Mouse (Mus musculus) stomach, embryonic 16.5 days (tissue): ENCODE measurements around the gene Pld4. TPM values are rescaled to one million over a fixed set of nuclear protein-coding genes. Genes with fewer than 3 reads are reported as not detected.
"Not testable (repeated sequence)": the region's sequence is repeated elsewhere in the genome, so short reads cannot be mapped to it uniquely, and the experiment has no call there.

Experiments
- ATAC-seq: fragments of 200-750 bp; cut with Nextera tagmentation; 2 replicates; pipeline ENCODE4 v1.8.0; 2017; ENCODE audit warnings: moderate number of reproducible peaks, moderate TSS enrichment; ENCODE audit not compliant: insufficient read depth, low FRiP score
- H3K27ac ChIP-seq: fragments of 300-500 bp; sonication (generic); 2 replicates; pipeline ENCODE4 v1.5.1; 2014; ENCODE audit warnings: low read length
- H3K27me3 ChIP-seq: fragments of 300-500 bp; sonication (generic); 2 replicates; pipeline ENCODE4 v1.6.1; 2014; ENCODE audit warnings: low read length, control low read depth, mixed read lengths; ENCODE audit not compliant: control insufficient read depth, insufficient read depth
- H3K36me3 ChIP-seq: fragments of 300-500 bp; sonication (generic); 2 replicates; pipeline ENCODE4 v1.6.1; 2014; ENCODE audit warnings: low read length; ENCODE audit not compliant: control insufficient read depth, insufficient read depth
- H3K4me1 ChIP-seq: fragments of 300-500 bp; sonication (generic); 2 replicates; pipeline ENCODE4 v1.6.1; 2014; ENCODE audit warnings: low read length, control low read depth, mixed read lengths; ENCODE audit not compliant: control insufficient read depth, insufficient read depth
- H3K4me2 ChIP-seq: fragments of 300-500 bp; sonication (generic); 2 replicates; pipeline ENCODE4 v1.6.1; 2014; ENCODE audit warnings: low read depth, low read length, mixed read lengths
- H3K4me3 ChIP-seq: fragments of 300-500 bp; sonication (generic); replicated peaks from 2 replicates; pipeline ENCODE4 v1.5.1; 2014; ENCODE audit warnings: mild to moderate bottlenecking, low read length
- H3K9ac ChIP-seq: fragments of 300-500 bp; sonication (generic); 2 replicates; pipeline ENCODE4 v1.6.1; 2014; ENCODE audit warnings: low read length
- H3K9me3 ChIP-seq: fragments of 300-500 bp; sonication (generic); replicated peaks from 2 replicates; pipeline ENCODE4 v1.6.1; 2016; ENCODE audit warnings: low read length, control low read depth; ENCODE audit not compliant: control insufficient read depth
- WGBS: fragments of 180-500 bp; shearing (Covaris S2); extraction: QIAGEN DNeasy Blood & Tissue Kit; methylation state at CpG from one replicate; pipeline ENCODE4 v1.1.7; 2014; 5-methylcytosine and 5-hydroxymethylcytosine counted together
- polyA plus RNA-seq: library from polyadenylated mRNA; unstranded; fragments of >200 nt; fragmentation: Nextera tagmentation; extraction: Ambion mirVana; gene quantifications from 2 replicates; pipeline ENCODE4 v1.2.1, GENCODE M21; 2015

Gene Pld4
- polyA plus RNA-seq, 1 experiment from 2014 or later, result 17.1 TPM

GRCm38 (mm10) chr12:112808587-112809364, 48.3 kb downstream of the Pld4 start, which contains the start of gene Clba1:
TSS of gene Clba1 (plus strand) at chr12:112808937.
- Histone ChIP-seq H3K27me3 (no peaks in the 10 kb centered on the region), H3K9me3 (no peaks in the 10 kb centered on the region), H3K9ac (peak within 1 kb of the TSS; percentile 72), H3K4me3 (peak within 1 kb of the TSS; percentile 72), H3K4me1 (peaks cover 16% of the 10 kb centered on the region), H3K27ac (peak within 1 kb of the TSS; percentile 42; the same call in 1 of the 2 replicates), H3K4me2 (peak within 1 kb of the TSS; percentile 100), H3K36me3 (no peaks in the 10 kb centered on the region)
- peak; percentile 91 for ATAC-seq
- 1% methylated on average over 64 of the region's 64 CpGs for WGBS

DNA sequence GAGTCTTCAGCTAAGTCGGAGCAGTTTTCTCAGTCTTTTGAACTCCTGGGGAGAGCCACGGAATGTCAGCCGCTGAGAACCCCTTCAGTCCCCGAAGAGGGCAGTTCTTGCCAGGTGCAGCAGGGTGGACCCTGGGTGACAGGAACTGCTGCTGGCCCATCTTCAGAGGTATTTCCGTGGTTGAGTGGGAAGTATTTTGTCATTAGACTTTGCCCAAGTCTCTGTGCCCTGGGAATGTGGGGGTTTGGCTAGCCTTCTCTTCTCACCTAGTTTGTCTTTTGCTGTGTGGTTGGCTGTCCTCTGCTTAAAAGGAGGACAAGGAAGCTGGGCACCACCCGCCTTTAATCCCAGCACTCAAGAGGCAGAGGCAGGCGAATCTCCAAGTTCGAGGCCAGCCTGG, 49.2 kb downstream of the Pld4 start:
- WGBS, result 15% methylated on average over 8 of the region's 8 CpGs
- H3K9me3 ChIP-seq, result no peaks in the 10 kb centered on the region
- no peak for ATAC-seq
- peak overlapping the region; percentile 72 for H3K9ac ChIP-seq
- H3K4me2 ChIP-seq, result peak overlapping the region; percentile 100
- peaks cover 16% of the 10 kb centered on the region for H3K4me1 ChIP-seq
- peak overlapping the region; percentile 72 for H3K4me3 ChIP-seq
- H3K27ac ChIP-seq, result no peak overlapping the region
- H3K27me3 ChIP-seq, result no peaks in the 10 kb centered on the region
- no peaks in the 10 kb centered on the region for H3K36me3 ChIP-seq

DNA sequence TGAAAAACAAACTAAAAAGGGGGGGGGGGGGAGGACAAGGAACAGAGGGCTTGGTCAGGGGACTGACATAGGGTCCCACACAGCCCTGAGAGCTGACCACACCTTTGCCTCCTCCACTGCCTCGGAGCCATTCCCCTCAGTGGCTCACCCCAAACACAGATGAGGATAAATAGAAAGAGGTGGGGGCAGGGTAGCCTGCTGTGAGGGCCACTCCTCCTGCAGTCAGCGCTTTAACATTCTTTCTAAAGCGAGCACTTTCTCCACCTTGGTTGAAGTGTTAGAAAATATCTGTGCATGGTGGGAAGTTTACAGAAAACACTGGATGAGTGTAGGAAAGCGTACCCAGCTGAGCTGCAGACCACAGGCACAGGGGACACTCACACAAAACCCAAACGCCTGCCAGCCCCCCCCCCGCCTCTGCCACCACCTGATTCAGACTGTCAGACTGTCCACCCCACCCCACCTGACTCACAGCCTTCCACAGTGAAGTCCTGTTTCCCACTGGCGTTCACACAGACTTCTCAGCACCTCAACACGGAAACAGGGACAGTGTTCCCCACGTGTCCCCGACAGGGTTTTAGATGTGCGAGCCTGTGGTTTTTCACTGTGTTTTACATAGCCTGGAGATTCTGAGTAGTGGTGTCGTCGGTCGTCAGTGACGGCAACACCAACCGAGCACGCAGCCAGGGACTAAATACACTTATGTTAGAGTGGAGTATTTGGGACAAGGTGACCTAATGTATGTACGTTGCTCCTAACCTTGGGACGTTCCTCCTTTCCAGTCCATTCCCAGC, 49.8 kb downstream of the Pld4 start:
- H3K4me3 ChIP-seq, result no peak overlapping the region
- no peak for ATAC-seq
- H3K9me3 ChIP-seq, result no peaks in the 10 kb centered on the region
- H3K27me3 ChIP-seq, result no peaks in the 10 kb centered on the region
- H3K4me2 ChIP-seq, result no peak overlapping the region; the same call in 1 of the 2 replicates
- H3K4me1 ChIP-seq, result peaks cover 16% of the 10 kb centered on the region
- 53% methylated on average over 19 of the region's 19 CpGs for WGBS
- no peaks in the 10 kb centered on the region for H3K36me3 ChIP-seq
- H3K9ac ChIP-seq, result peak overlapping the region; percentile 31; the same call in 1 of the 2 replicates
- H3K27ac ChIP-seq, result no peak overlapping the region

- H3K9me3 ChIP-seq, result no peaks in the 10 kb centered on the region
- no peak for ATAC-seq
- peaks cover 13% of the 10 kb centered on the region for H3K4me1 ChIP-seq
- H3K9ac ChIP-seq, result no peak overlapping the region
- H3K27ac ChIP-seq, result no peak overlapping the region
- no peak overlapping the region for H3K4me2 ChIP-seq
- 91% methylated on average over 7 of the region's 7 CpGs for WGBS
- no peaks in the 10 kb centered on the region for H3K27me3 ChIP-seq
- no peak overlapping the region for H3K4me3 ChIP-seq
- H3K36me3 ChIP-seq, result peaks cover 6% of the 10 kb centered on the region; the same call in 1 of the 2 replicates
Observed at GRCm38 (mm10) chr12:112813370-112813769, 52.9 kb downstream of the Pld4 start.

GRCm38 (mm10) chr12:112814682-112815470, 54.4 kb downstream of the Pld4 start:
- Histone ChIP-seq H3K27me3 (no peaks in the 10 kb centered on the region), H3K4me1 (peaks cover 3% of the 10 kb centered on the region; the same call in 1 of the 2 replicates), H3K9me3 (no peaks in the 10 kb centered on the region), H3K9ac (peak overlapping the region; percentile 27; the same call in 1 of the 2 replicates), H3K27ac (peak overlapping the region; percentile 66), H3K4me2 (no peak overlapping the region), H3K36me3 (peaks cover 11% of the 10 kb centered on the region), H3K4me3 (no peak overlapping the region)
- ATAC-seq, result no peak
- WGBS, result 68% methylated on average over 14 of the region's 14 CpGs

DNA sequence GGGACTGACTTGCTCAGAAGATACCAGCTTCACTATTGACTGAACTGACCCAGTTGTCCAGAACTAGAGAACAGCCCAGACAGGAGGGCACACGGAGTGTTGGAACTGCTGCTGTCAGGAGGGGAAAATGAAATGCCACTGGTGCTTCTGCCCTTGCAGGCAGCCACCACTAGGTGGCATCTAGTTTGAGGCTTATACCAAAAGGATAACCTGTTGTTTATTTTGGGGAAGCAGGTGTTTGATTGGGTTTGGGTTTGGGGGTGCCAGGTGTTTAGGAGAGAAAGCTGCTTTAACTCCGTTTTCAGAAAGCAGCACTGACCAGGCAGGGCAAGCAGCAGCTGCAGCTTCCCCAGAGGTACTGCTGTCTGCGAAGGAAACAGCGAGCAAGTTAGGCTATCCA, 55.8 kb downstream of the Pld4 start:
- Histone ChIP-seq H3K4me1 (no peaks in the 10 kb centered on the region), H3K27ac (no peak overlapping the region; the same call in 1 of the 2 replicates), H3K4me2 (no peak overlapping the region), H3K36me3 (peaks cover 18% of the 10 kb centered on the region), H3K9me3 (no peaks in the 10 kb centered on the region), H3K4me3 (no peak overlapping the region), H3K27me3 (no peaks in the 10 kb centered on the region), H3K9ac (no peak overlapping the region)
- no peak for ATAC-seq
- 49% methylated on average over 4 of the region's 4 CpGs for WGBS

GRCm38 (mm10) chr12:112816866-112817265, 56.4 kb downstream of the Pld4 start:
- H3K4me1 ChIP-seq, H3K4me2 ChIP-seq, H3K27me3 ChIP-seq, H3K9me3 ChIP-seq, H3K27ac ChIP-seq, H3K4me3 ChIP-seq, H3K9ac ChIP-seq, ATAC-seq: not testable (repeated sequence)
- 83% methylated on average over 7 of the region's 7 CpGs for WGBS
- peaks cover 21% of the 10 kb centered on the region for H3K36me3 ChIP-seq
